ENCODE assay signal across 8 mouse cellular contexts in the genomic region with DNA sequence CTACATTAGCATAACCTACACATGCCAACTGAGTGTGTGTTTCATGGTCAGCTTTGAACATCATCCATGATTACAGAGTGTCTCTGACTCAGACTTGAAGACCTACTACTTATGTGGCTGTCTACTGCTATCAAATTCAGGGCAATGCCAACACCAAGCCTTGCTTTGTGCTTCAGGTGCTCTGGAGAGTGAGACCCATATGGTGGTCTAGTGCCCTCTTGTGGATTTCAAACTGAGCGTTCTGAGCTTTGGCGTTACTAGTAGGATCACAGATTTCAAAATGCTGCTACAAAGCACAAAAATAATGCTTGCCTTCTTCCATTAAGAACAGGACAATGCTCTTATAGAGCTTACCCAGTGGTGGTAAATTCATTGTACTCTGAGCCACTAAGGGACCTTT.
DNase-seq lines count a peak whose midpoint lies in the region; ATAC-seq and TF ChIP-seq lines count a peak whose summit lies in the region.

No protein-coding gene starts in this region.

- H3K9ac ChIP-seq in forebrain, embryonic 14.5 days (ENCODE audit: low read length) = no peak overlapping the region
- no peak overlapping the region for H3K9ac ChIP-seq in forebrain, embryonic 15.5 days (replicated peaks)
- no peak overlapping the region for H3K9ac ChIP-seq in midbrain, embryonic 11.5 days (ENCODE audit: low read length)
- H3K9ac ChIP-seq in midbrain, embryonic 13.5 days (replicated peaks) = no peak overlapping the region

- intact Hi-C loops in left cerebral cortex, postnatal 4 days (cut with DNase I) = loop anchor here (5.0 kb wide), 1 partner anchor 397 kb away; no protein-coding TSS in a partner anchor

- no peak for ATAC-seq in forebrain, embryonic 14.5 days
- no peak for ATAC-seq in forebrain, embryonic 15.5 days (replicated peaks)
- no peak for ATAC-seq in midbrain, embryonic 11.5 days (ENCODE audit: low FRiP score)
- no peak for ATAC-seq in midbrain, embryonic 13.5 days
- no peak for ATAC-seq in CD4-positive, CD25-positive, alpha-beta regulatory T cell, adult 4 months

- no peaks in the 10 kb centered on the region for H3K36me3 ChIP-seq in forebrain, embryonic 14.5 days (ENCODE audit: control insufficient read depth, insufficient read depth, low read length)
- H3K36me3 ChIP-seq in forebrain, embryonic 15.5 days = no peaks in the 10 kb centered on the region
- no peaks in the 10 kb centered on the region for H3K36me3 ChIP-seq in midbrain, embryonic 11.5 days (ENCODE audit: control insufficient read depth, insufficient read depth, low read length)
- H3K36me3 ChIP-seq in midbrain, embryonic 13.5 days = no peaks in the 10 kb centered on the region

- H3K4me1 ChIP-seq in forebrain, embryonic 14.5 days (ENCODE audit: control insufficient read depth, insufficient read depth, low read length) = 0 out of 2 replicates have a peak, but pooled peaks cover 3% of the 10 kb centered on the region
- 0 out of 2 replicates have a peak, but pooled peaks cover 5% of the 10 kb centered on the region for H3K4me1 ChIP-seq in forebrain, embryonic 15.5 days
- peaks cover 10% of the 10 kb centered on the region for H3K4me1 ChIP-seq in midbrain, embryonic 11.5 days (ENCODE audit: control insufficient read depth, insufficient read depth, low read length)
- peaks cover 7% of the 10 kb centered on the region; the same call in 1 of the 2 replicates for H3K4me1 ChIP-seq in midbrain, embryonic 13.5 days (replicated peaks)
- H3K4me1 ChIP-seq in cortical plate, adult 2 months (ENCODE audit: control insufficient read depth, insufficient read depth, low read length) = no peaks in the 10 kb centered on the region

- H3K4me2 ChIP-seq in forebrain, embryonic 14.5 days (ENCODE audit: low read length) = no peak overlapping the region
- H3K4me2 ChIP-seq in forebrain, embryonic 15.5 days (replicated peaks) = no peak overlapping the region
- no peak overlapping the region for H3K4me2 ChIP-seq in midbrain, embryonic 11.5 days
- no peak overlapping the region for H3K4me2 ChIP-seq in midbrain, embryonic 13.5 days (replicated peaks)

- WGBS in forebrain, embryonic 14.5 days = 43% methylated on average over 2 of the region's 2 CpGs
- WGBS in forebrain, embryonic 15.5 days = 39% methylated on average over 2 of the region's 2 CpGs
- WGBS in midbrain, embryonic 11.5 days = 45% methylated on average over 2 of the region's 2 CpGs
- 33% methylated on average over 2 of the region's 2 CpGs for WGBS in midbrain, embryonic 13.5 days

- H3K9me3 ChIP-seq in forebrain, embryonic 14.5 days (replicated peaks; ENCODE audit: control insufficient read depth, low read length) = no peaks in the 10 kb centered on the region
- H3K9me3 ChIP-seq in forebrain, embryonic 15.5 days = no peaks in the 10 kb centered on the region
- H3K9me3 ChIP-seq in midbrain, embryonic 11.5 days (ENCODE audit: control insufficient read depth, low read length) = no peaks in the 10 kb centered on the region
- no peaks in the 10 kb centered on the region for H3K9me3 ChIP-seq in midbrain, embryonic 13.5 days

- TF ChIP-seq CTCF in cortical plate, adult 2 months (IDR thresholded peaks at IDR 0.05; ENCODE audit: extremely low read depth, insufficient read depth, low read length) = peak; percentile 65

- no peak overlapping the region for H3K4me3 ChIP-seq in forebrain, embryonic 14.5 days (ENCODE audit: low read depth, low read length)
- no peak overlapping the region for H3K4me3 ChIP-seq in forebrain, embryonic 15.5 days
- H3K4me3 ChIP-seq in midbrain, embryonic 11.5 days (ENCODE audit: low read depth, low read length) = no peak overlapping the region
- no peak overlapping the region for H3K4me3 ChIP-seq in midbrain, embryonic 13.5 days (replicated peaks)
- no peak overlapping the region for H3K4me3 ChIP-seq in cortical plate, adult 2 months (ENCODE audit: insufficient read depth, low read length)

- TF ChIP-seq POLR2A in cortical plate, adult 2 months (IDR thresholded peaks at IDR 0.05; ENCODE audit: extremely low read depth, insufficient read depth, low read length) = no peak

- peak; percentile 34 for DNase-seq in forebrain, embryonic 14.5 days (ENCODE audit: low spot score)
- DNase-seq in midbrain, embryonic 11.5 days (ENCODE audit: low spot score, missing footprints) = peak; percentile 82
- peak; percentile 17 for DNase-seq in left cerebral cortex, postnatal 4 days
- no peak for DNase-seq in ovary, postnatal 36 days (ENCODE audit: low spot score)

- no peaks in the 10 kb centered on the region for H3K27me3 ChIP-seq in forebrain, embryonic 14.5 days (replicated peaks; ENCODE audit: control insufficient read depth, insufficient read depth, low read length)
- H3K27me3 ChIP-seq in forebrain, embryonic 15.5 days = no peaks in the 10 kb centered on the region
- H3K27me3 ChIP-seq in midbrain, embryonic 11.5 days (ENCODE audit: control insufficient read depth, insufficient read depth, low read length) = no peaks in the 10 kb centered on the region
- no peaks in the 10 kb centered on the region for H3K27me3 ChIP-seq in midbrain, embryonic 13.5 days

- H3K27ac ChIP-seq in forebrain, embryonic 14.5 days (ENCODE audit: low read depth, low read length) = no peak overlapping the region
- H3K27ac ChIP-seq in forebrain, embryonic 15.5 days (replicated peaks) = no peak overlapping the region
- H3K27ac ChIP-seq in midbrain, embryonic 11.5 days (ENCODE audit: low read depth, low read length) = no peak overlapping the region
- no peak overlapping the region for H3K27ac ChIP-seq in midbrain, embryonic 13.5 days
- no peak overlapping the region for H3K27ac ChIP-seq in cortical plate, adult 2 months (ENCODE audit: insufficient read depth, low read length)
